Mouse (Mus musculus): Measurements from ENCODE around the gene Gse1.

GRCm38 (mm10) chr8:120253626-120254025 lies 25.4 kb downstream of the Gse1 start:
- TF ChIP-seq POLR2A (IDR thresholded peaks at IDR 0.05; ENCODE audit: borderline replicate concordance, extremely low read depth, insufficient read depth, insufficient read length, poor library complexity, severe bottlenecking) (no peak), CTCF (IDR thresholded peaks at IDR 0.05; ENCODE audit: borderline replicate concordance, extremely low read depth, insufficient read depth, insufficient read length) (no peak)

All from brain, embryonic 14.5 days (tissue).